Mouse (Mus musculus): Measurements from ENCODE around the gene Rpap3. TPM values are rescaled to one million over a fixed set of nuclear protein-coding genes. Genes with fewer than 3 reads are reported as not detected.

Gene Rpap3
- 29.9 and 39.0 TPM in 2 replicates for polyA plus RNA-seq (2012; rRNA removed)

GRCm38 (mm10) chr15:97705211-97706050, at the start of gene Rpap3:
TSS of gene Rpap3 (minus strand) at chr15:97705825.

GRCm38 (mm10) chr15:97731111-97731510, 25.5 kb upstream of the Rpap3 start, which contains the start of gene Endou:
TSS of gene Endou (minus strand) at chr15:97731339.

Other genes with a start within 250 kb of the Rpap3 start
- 0.06 and 0.24 TPM in 2 replicates for gene Endou, start 25.5 kb upstream of the Rpap3 start, polyA plus RNA-seq (2012; rRNA removed)
- 7.7 and 16.0 TPM in 2 replicates for gene Rapgef3, start 62.1 kb upstream of the Rpap3 start, polyA plus RNA-seq (2012; rRNA removed)
- 14.2 and 17.0 TPM in 2 replicates for gene Slc48a1, start 72.7 kb upstream of the Rpap3 start, polyA plus RNA-seq (2012; rRNA removed)
- 43.0 and 53.8 TPM in 2 replicates for gene Hdac7, start 138.7 kb upstream of the Rpap3 start, polyA plus RNA-seq (2012; rRNA removed)
- gene Vdr, start 204.8 kb upstream of the Rpap3 start, polyA plus RNA-seq (2012; rRNA removed): 0.30 and 0.46 TPM in 2 replicates